Mouse (Mus musculus) Patski (cell line): ENCODE results near the gene Cnpy1. TPM values are rescaled to one million over a fixed set of nuclear protein-coding genes. Genes with fewer than 3 reads are reported as not detected.

Experiments used
- ATAC-seq: fragments of 100-300 bp; one replicate; pipeline ENCODE4 v1.8.0; 2021
- CTCF ChIA-PET: fragments of 350-600 bp; sonication (Branson Sonifier 250); formaldehyde crosslinking; loops from one replicate; lab custom pipeline; 2022; ENCODE audit warnings: inconsistent platforms; lab: Charles Lee
- POLR2A ChIA-PET: fragments of 350-600 bp; sonication (Branson Sonifier 250); formaldehyde crosslinking; loops from one replicate; lab custom pipeline; 2022; ENCODE audit warnings: antibody characterized with exemption, inconsistent platforms; lab: Charles Lee
- DNase-seq: peaks from one replicate; pipeline ENCODE4 v3.0.0-alpha.2; 2011; ENCODE audit warnings: low read depth, low spot score
- H3K27me3 ChIP-seq: fragments of 371-371 bp; one replicate; pipeline ENCODE4 v1.5.1; 2021
- CTCF ChIP-seq: fragments of 100-300 bp; IDR thresholded peaks from one replicate; pipeline ENCODE4 v1.5.1; 2021
- in situ Hi-C: fragments of 300-500 bp; cut with MboI; formaldehyde crosslinking; loops from 3 replicates; pipeline ENCODE4 v1.11.1; 2018; ENCODE audit warnings: low pct_unique_long_range_greater_than_20kb, mixed read lengths
- polyA plus RNA-seq: library from polyadenylated mRNA; unstranded; gene quantifications from one replicate; pipeline ENCODE4 v1.2.3, GENCODE M21; 2021

Cnpy1 gene
- polyA plus RNA-seq, 1 experiment from 2014 or later: not detected

- TF ChIP-seq CTCF: no peak
- ChIA-PET CTCF (no interaction called here), POLR2A (interaction anchor here (0.6 to 0.7 kb wide), 2 partner anchors 11 to 133 kb away, joined by 3 to 6 read pairs; no protein-coding TSS in a partner anchor)
- DNase-seq (no peak), ATAC-seq (no peak)
- peaks cover 80% of the 10 kb centered on the region for H3K27me3 ChIP-seq
- in situ Hi-C loops: no loop called here
These were observed 34.7 kb downstream of the Cnpy1 start for GRCm38 (mm10) chr5:28210591-28211550.

DNA sequence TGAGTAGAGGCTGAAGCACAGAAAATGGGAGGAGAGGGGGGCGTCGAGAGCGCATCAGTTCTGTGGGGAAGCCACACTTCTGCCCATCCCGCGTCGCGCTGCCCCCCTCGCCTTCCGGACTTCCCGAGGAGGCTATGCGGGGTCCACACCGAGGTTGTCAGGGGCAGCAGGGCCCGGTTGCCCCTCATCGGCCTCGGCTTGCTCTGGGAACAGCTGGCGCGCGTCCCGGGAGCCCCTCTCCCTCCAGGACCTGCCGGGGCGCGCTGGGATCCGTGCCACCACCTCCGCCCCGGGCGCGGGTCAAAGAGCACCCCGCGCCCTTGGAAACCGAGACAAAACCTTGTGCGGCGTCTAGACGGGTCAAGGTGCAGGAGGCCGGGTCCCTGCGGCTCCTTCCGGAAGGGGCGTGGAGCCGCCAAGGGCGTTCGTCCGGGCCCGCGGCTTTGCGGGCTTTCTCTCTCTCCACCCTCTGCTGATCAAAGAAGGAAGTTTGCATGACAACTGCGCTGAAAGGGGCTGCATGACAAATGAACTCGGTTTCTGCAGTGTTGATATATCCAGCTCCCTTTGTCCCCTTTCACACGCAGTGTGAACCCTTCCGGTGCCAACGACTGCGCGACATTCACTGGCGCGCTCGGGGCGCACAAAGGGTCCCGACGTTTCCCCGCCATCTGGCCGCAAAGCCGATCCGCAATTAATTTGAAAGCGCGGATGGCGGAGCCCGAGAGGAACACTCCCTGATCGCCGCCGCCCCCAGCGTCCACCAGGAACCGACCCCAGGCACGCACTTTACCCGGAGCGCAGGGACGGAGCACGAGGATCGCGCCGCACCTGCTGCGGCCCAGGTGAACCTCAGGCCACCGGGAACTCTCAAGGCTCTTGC lies 35.8 kb downstream of the Cnpy1 start:
- in situ Hi-C loops: no loop called here
- DNase-seq (no peak), ATAC-seq (no peak)
- peaks cover 86% of the 10 kb centered on the region for H3K27me3 ChIP-seq
- ChIA-PET CTCF (no interaction called here), POLR2A (no interaction called here)
- no peak for TF ChIP-seq CTCF

DNA sequence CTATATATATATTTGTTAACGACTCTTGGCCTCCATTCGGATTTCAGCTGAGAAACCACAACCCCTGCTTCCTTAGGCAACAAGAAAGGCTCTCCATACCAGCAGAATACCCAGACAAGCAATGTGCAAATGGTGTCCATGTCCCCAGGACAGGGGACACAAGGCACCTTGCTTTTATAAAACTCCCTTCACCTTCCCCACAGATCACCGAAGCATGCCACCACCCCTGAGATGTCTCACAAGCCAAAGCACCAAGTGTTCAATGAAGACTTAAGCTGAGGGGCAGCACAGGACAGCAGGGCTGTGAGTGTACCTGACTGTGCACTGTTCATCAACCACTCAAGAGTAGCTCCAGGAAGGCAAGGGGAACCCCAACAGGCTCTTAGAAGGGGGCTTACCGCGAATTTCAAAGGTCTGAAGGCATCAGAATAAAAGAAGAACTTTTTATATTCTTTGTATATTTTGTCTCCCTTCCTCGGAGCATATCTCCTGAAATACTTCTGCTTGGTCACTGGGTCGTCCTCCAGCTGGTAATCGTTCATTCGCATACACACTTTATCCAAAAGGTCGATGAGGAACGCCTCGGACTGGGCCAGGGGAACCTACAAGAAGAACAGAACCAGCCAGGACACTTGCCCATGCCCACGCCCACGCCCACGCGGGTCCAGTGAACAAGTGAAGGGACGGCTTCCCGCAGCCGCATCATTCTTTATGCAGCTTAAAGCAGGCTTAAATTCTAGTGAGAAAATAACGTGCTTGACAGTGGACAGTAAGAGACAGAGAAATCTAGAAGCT lies 36.7 kb downstream of the Cnpy1 start:
- H3K27me3 ChIP-seq: peaks cover 86% of the 10 kb centered on the region
- in situ Hi-C loops: no loop called here
- POLR2A ChIA-PET: no interaction called here
- ATAC-seq (no peak), DNase-seq (no peak)
- no peak for TF ChIP-seq CTCF
- CTCF ChIA-PET: interaction anchor here (0.6 kb wide), 1 partner anchor 673 kb away, joined by 3 read pairs; no protein-coding TSS in a partner anchor

GRCm38 (mm10) chr5:28207043-28207442 lies 38.6 kb downstream of the Cnpy1 start:
- ChIA-PET POLR2A (interaction anchor here (1.0 to 1.1 kb wide), 2 partner anchors 64 to 83 kb away, joined by 3 to 4 read pairs; no protein-coding TSS in a partner anchor), CTCF (interaction anchor here (1.4 to 1.5 kb wide), 2 partner anchors 9 to 20 kb away, joined by 3 read pairs; no protein-coding TSS in a partner anchor)
- TF ChIP-seq CTCF: no peak
- ATAC-seq (no peak), DNase-seq (no peak)
- in situ Hi-C loops: no loop called here
- peaks cover 84% of the 10 kb centered on the region for H3K27me3 ChIP-seq

DNA sequence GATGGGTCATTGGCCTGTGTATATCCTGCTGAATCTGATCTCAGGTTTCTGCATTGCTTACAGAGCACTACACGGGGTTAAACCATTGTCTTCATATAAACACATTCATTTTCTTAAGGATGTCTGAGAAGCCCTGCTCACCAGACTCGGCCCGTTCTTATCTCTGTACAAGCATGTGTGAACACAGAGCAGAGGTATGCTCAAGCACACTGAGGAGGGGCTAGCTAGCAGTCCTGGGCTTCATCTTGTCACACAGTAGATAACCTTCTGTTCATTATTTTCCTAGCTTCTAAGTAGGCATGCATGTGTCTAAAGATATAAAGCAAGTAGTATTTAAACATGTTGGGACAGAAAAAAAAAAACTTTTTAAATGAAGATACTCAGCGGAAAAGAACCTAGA lies 39.2 kb downstream of the Cnpy1 start:
- CTCF ChIA-PET: interaction anchor here (1.4 to 1.5 kb wide), 2 partner anchors 9 to 19 kb away, joined by 3 read pairs; no protein-coding TSS in a partner anchor
- in situ Hi-C loops: no loop called here
- POLR2A ChIA-PET: interaction anchor here (1.0 to 1.1 kb wide), 2 partner anchors 63 to 82 kb away, joined by 3 to 4 read pairs; no protein-coding TSS in a partner anchor
- TF ChIP-seq CTCF: no peak
- ATAC-seq: no peak
- no peak for DNase-seq
- H3K27me3 ChIP-seq: peaks cover 84% of the 10 kb centered on the region

- no peak for ATAC-seq
- H3K27me3 ChIP-seq: peaks cover 78% of the 10 kb centered on the region
- no peak for DNase-seq
- in situ Hi-C loops: no loop called here
- TF ChIP-seq CTCF: no peak
- ChIA-PET CTCF (no interaction called here), POLR2A (no interaction called here)
These were observed 40.9 kb downstream of the Cnpy1 start for GRCm38 (mm10) chr5:28204678-28205077.

GRCm38 (mm10) chr5:28203086-28203485 lies 42.5 kb downstream of the Cnpy1 start:
- ChIA-PET POLR2A (no interaction called here), CTCF (no interaction called here)
- TF ChIP-seq CTCF: no peak
- H3K27me3 ChIP-seq: peaks cover 69% of the 10 kb centered on the region
- in situ Hi-C loops: no loop called here
- ATAC-seq (no peak), DNase-seq (no peak)

DNA sequence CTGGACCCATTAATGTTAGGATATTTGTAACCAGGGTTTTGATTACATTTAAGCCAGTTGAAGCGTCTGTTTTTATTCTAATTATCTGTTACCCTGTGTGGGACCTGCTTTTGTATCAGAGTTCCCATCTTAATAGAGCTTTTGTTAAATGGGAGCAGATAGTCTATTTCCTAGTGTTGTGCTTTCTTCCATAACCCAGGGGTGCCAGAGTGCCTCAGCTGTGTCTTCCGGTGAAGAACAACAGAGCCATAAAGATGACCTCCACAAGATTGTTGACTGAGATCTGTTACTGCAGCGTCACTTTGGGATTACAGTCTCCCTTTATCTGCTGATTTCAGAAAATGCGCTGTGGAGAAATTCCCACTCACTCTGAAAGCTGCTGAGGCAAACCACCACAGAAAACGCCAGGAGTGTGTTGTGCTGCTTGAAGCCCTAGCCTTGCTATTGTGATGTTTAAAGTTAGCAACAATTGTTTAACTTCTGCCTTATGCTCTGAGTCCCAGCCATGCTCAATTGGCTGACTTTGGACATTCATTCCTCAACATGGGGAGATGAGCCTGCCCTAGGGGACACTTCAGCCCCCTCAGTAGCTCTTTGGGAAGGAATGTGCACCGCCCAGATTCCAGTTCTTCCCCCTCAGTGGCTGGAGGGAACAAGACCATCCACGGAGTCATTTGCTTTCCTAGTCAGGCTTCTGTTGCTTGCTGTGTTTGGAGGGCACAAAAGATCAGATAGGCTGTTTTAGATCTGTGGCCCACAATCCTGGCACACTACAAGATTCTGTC lies 46.3 kb downstream of the Cnpy1 start:
- no peak for TF ChIP-seq CTCF
- no peak for ATAC-seq
- H3K27me3 ChIP-seq: peaks cover 37% of the 10 kb centered on the region
- CTCF ChIA-PET: no interaction called here
- in situ Hi-C loops: no loop called here
- POLR2A ChIA-PET: no interaction called here
- no peak for DNase-seq

DNA sequence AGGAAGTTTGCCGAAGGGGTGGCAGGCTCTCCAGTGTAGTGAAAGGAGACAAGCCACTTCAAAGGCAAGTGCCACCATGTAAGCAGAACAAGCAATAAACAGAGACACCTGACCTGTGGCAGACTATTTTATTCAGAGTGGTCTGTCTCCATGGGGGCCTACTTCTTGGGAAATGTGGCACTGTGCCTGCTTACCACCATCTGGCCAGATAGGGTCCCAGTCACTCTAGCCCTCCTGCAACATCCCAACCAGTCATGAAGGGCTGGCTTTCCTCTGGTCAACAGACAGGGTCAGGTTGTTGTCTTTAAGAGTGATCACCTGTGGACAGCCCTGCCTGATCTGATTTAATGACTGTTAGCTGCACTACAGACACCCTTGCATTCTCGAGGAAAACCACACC lies 50.1 kb downstream of the Cnpy1 start:
- ChIA-PET CTCF (no interaction called here), POLR2A (no interaction called here)
- DNase-seq (no peak), ATAC-seq (no peak)
- in situ Hi-C loops: no loop called here
- no peak for TF ChIP-seq CTCF
- peaks cover 11% of the 10 kb centered on the region for H3K27me3 ChIP-seq
